Mouse (Mus musculus) forebrain, postnatal 0 days (tissue): ENCODE measurements around the gene Cntfr. TPM values are rescaled to one million over a fixed set of nuclear protein-coding genes. Genes with fewer than 3 reads are reported as not detected.

Experiments
- ATAC-seq: fragments of 200-750 bp; cut with Nextera tagmentation; 2 replicates; pipeline ENCODE4 v1.8.0; 2017; ENCODE audit warnings: mild to moderate bottlenecking, moderate library complexity
- DNase-seq: peaks from one replicate; pipeline ENCODE4 v3.0.0-alpha.2; 2015
- H3K27ac ChIP-seq: fragments of 300-500 bp; sonication (generic); 2 replicates; pipeline ENCODE4 v1.5.1; 2014; ENCODE audit warnings: low read depth, mild to moderate bottlenecking, antibody characterized with exemption, low read length, moderate library complexity, mixed read lengths
- H3K27me3 ChIP-seq: fragments of 300-500 bp; sonication (generic); 2 replicates; pipeline ENCODE4 v1.6.1; 2014; ENCODE audit warnings: mild to moderate bottlenecking, low read length, mixed read lengths; ENCODE audit not compliant: insufficient read depth
- H3K36me3 ChIP-seq: fragments of 300-500 bp; sonication (generic); 2 replicates; pipeline ENCODE4 v1.6.1; 2014; ENCODE audit warnings: mild to moderate bottlenecking, moderate library complexity; ENCODE audit not compliant: insufficient read depth
- H3K4me1 ChIP-seq: fragments of 300-500 bp; sonication (generic); 2 replicates; pipeline ENCODE4 v1.6.1; 2014; ENCODE audit warnings: antibody characterized with exemption; ENCODE audit not compliant: insufficient read depth
- H3K4me2 ChIP-seq: fragments of 300-500 bp; sonication (generic); 2 replicates; pipeline ENCODE4 v1.6.1; 2014; ENCODE audit warnings: low read depth, mild to moderate bottlenecking, moderate library complexity
- H3K4me3 ChIP-seq: fragments of 300-500 bp; sonication (generic); 2 replicates; pipeline ENCODE4 v1.5.1; 2014; ENCODE audit warnings: low read depth, low read length, mixed read lengths
- H3K9ac ChIP-seq: fragments of 300-500 bp; sonication (generic); 2 replicates; pipeline ENCODE4 v1.6.1; 2014; ENCODE audit warnings: mild to moderate bottlenecking
- H3K9me3 ChIP-seq: fragments of 300-500 bp; sonication (generic); 2 replicates; pipeline ENCODE4 v1.6.1; 2016; ENCODE audit warnings: low read length
- CTCF ChIP-seq: sonication (generic); IDR thresholded peaks from 2 replicates; pipeline ENCODE4 v1.5.1; 2016; ENCODE audit warnings: antibody characterized with exemption, control low read depth, low read depth
- WGBS: fragments of 180-500 bp; shearing (Covaris S2); extraction: QIAGEN DNeasy Blood & Tissue Kit; methylation state at CpG from one replicate; pipeline ENCODE4 v1.1.7; 2014; 5-methylcytosine and 5-hydroxymethylcytosine counted together
- polyA plus RNA-seq: library from polyadenylated mRNA; unstranded; fragments of >200 nt; fragmentation: Nextera tagmentation; extraction: Ambion mirVana; gene quantifications from 2 replicates; pipeline ENCODE4 v1.2.1, GENCODE M21; 2015
- total RNA-seq: library from RNA; depleted of rRNA; stranded (reverse); fragments of >200 nt; gene quantifications from 2 replicates; pipeline ENCODE4 v1.2.3, GENCODE M21; 2014

Cntfr gene
- total and polyA plus RNA-seq, 2 experiments from 2014 or later = 14.2 to 25.9 TPM

GRCm38 (mm10) chr4:41654217-41654616 lies 42.7 kb downstream of the Cntfr start:
- H3K9ac ChIP-seq = no peak overlapping the region; the same call in 1 of the 2 replicates
- H3K9me3 ChIP-seq = no peaks in the 10 kb centered on the region
- no peaks in the 10 kb centered on the region for H3K27me3 ChIP-seq
- WGBS = 14% methylated on average over 7 of the region's 7 CpGs
- H3K4me2 ChIP-seq = no peak overlapping the region
- H3K4me1 ChIP-seq = no peaks in the 10 kb centered on the region
- H3K4me3 ChIP-seq = no peak overlapping the region
- TF ChIP-seq CTCF = peak; percentile 71
- peak; percentile 58 for DNase-seq
- H3K36me3 ChIP-seq = no peaks in the 10 kb centered on the region; the same call in 1 of the 2 replicates
- peak; percentile 33; the same call in 1 of the 2 replicates for ATAC-seq
- no peak overlapping the region for H3K27ac ChIP-seq

DNA sequence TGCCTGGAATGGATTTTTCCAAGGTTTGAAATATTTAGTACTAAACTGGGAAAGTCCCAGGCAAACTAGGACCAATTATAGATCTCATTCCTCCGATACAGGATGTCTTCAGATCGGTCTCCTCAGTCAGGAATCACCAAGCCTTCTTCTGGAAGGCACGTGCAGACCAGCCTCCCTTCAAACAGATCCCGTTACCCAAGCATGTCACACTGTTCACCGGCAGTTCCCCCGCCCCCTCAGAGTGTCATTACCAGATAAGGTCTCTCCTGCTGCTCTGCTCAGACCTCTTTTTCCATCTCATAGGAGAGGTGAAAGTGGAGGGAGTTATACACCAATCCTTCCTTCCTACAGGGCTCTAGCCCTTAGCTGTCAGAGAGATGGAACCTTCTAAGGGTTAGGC lies 43.2 kb downstream of the Cntfr start:
- H3K27me3 ChIP-seq = no peaks in the 10 kb centered on the region
- DNase-seq = no peak
- no peaks in the 10 kb centered on the region; the same call in 1 of the 2 replicates for H3K36me3 ChIP-seq
- TF ChIP-seq CTCF = no peak
- no peak overlapping the region for H3K27ac ChIP-seq
- no peak overlapping the region for H3K4me3 ChIP-seq
- no peaks in the 10 kb centered on the region for H3K9me3 ChIP-seq
- no peak overlapping the region for H3K9ac ChIP-seq
- H3K4me2 ChIP-seq = no peak overlapping the region
- H3K4me1 ChIP-seq = no peaks in the 10 kb centered on the region
- 60% methylated on average over 6 of the region's 6 CpGs for WGBS
- no peak for ATAC-seq

DNA sequence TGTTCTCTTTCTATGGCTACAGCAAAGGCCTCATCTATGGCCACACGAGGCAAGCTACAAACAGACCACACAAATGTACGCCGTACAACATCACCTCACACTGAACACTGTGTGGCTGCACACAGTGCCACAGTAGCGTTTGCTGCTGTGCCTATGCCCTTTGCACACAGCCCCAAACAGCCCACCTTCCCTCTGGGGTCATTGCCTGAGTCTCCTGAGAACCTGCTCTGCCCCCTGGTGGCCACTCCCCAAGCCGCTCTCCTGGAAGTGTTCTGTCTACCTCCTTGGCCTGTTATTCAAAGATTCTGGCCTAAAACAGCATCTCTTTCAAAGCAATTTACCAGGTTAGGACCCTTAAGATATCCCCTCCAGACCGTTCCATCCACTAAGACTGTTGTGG lies 43.6 kb downstream of the Cntfr start:
- WGBS = 34% methylated on average over 6 of the region's 6 CpGs
- H3K36me3 ChIP-seq = no peaks in the 10 kb centered on the region; the same call in 1 of the 2 replicates
- ATAC-seq = peak; percentile 79
- no peaks in the 10 kb centered on the region for H3K9me3 ChIP-seq
- H3K4me3 ChIP-seq = no peak overlapping the region
- DNase-seq = peak; percentile 79
- TF ChIP-seq CTCF = peak; percentile 86
- H3K9ac ChIP-seq = no peak overlapping the region
- no peak overlapping the region for H3K27ac ChIP-seq
- H3K4me1 ChIP-seq = no peaks in the 10 kb centered on the region
- H3K4me2 ChIP-seq = no peak overlapping the region
- no peaks in the 10 kb centered on the region for H3K27me3 ChIP-seq

GRCm38 (mm10) chr4:41648627-41649026 lies 48.3 kb downstream of the Cntfr start:
- ATAC-seq = no peak
- TF ChIP-seq CTCF = no peak
- DNase-seq = no peak
- Histone ChIP-seq H3K4me3 (no peak overlapping the region), H3K27me3 (no peaks in the 10 kb centered on the region), H3K4me2 (no peak overlapping the region), H3K4me1 (no peaks in the 10 kb centered on the region), H3K36me3 (no peaks in the 10 kb centered on the region), H3K9ac (no peak overlapping the region), H3K9me3 (no peaks in the 10 kb centered on the region), H3K27ac (no peak overlapping the region)
- 65% methylated on average over 7 of the region's 7 CpGs for WGBS

DNA sequence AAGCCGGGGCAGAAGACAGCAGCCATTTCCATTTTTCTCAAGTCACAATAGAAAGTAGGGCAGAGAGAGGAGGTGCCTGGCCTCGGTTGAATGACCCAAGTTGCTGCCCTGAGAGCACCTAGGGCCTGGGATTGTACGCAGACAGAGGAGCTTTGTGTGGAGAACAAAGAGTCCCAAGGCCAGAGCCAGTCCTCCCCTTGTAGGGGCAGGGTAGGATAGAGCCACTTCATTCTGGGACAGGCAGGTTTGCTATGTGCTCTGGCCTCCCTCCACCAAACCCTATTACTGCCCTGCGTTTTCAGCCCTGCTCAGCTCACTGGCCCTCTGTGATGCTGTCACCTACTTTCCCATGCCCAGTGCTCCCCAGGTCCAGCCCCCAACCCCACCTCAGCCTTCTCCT lies 48.7 kb downstream of the Cntfr start:
- TF ChIP-seq CTCF = no peak

DNA sequence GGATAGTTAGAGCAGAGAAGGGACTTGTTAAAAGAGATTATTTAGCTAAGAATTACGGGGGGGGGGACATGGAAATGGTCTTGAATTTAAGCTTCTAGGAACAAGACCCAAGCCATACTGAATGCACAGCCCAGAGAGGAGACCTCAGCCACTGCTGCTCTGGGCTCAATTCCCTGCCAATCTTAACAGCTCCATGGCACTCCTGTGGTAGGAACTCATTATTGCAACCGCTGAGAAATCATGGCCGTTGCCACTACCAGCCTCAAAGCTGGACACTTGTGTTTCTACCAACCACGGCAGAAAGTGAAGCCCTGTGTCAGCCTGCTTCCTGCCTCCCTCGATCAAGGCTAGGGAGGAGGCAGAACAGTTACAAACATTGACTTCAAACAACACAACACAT lies 51.4 kb downstream of the Cntfr start:
- H3K36me3 ChIP-seq = no peaks in the 10 kb centered on the region
- no peaks in the 10 kb centered on the region for H3K4me1 ChIP-seq
- WGBS = 27% methylated on average over 5 of the region's 5 CpGs
- H3K9ac ChIP-seq = no peak overlapping the region
- peak; percentile 77 for ATAC-seq
- no peaks in the 10 kb centered on the region for H3K27me3 ChIP-seq
- TF ChIP-seq CTCF = peak; percentile 62
- H3K9me3 ChIP-seq = no peaks in the 10 kb centered on the region
- H3K27ac ChIP-seq = no peak overlapping the region
- H3K4me3 ChIP-seq = no peak overlapping the region
- peak; percentile 56 for DNase-seq
- H3K4me2 ChIP-seq = no peak overlapping the region

More for the DNA sequence above, 48.7 kb downstream of the Cntfr start:
- H3K27me3 ChIP-seq = no peaks in the 10 kb centered on the region
- no peaks in the 10 kb centered on the region for H3K36me3 ChIP-seq
- peak; percentile 29; the same call in 1 of the 2 replicates for ATAC-seq
- no peaks in the 10 kb centered on the region for H3K9me3 ChIP-seq
- no peak overlapping the region for H3K4me2 ChIP-seq
- H3K4me1 ChIP-seq = no peaks in the 10 kb centered on the region
- DNase-seq = no peak
- no peak overlapping the region for H3K27ac ChIP-seq
- no peak overlapping the region for H3K4me3 ChIP-seq
- WGBS = 24% methylated on average over 4 of the region's 4 CpGs
- H3K9ac ChIP-seq = no peak overlapping the region

DNA sequence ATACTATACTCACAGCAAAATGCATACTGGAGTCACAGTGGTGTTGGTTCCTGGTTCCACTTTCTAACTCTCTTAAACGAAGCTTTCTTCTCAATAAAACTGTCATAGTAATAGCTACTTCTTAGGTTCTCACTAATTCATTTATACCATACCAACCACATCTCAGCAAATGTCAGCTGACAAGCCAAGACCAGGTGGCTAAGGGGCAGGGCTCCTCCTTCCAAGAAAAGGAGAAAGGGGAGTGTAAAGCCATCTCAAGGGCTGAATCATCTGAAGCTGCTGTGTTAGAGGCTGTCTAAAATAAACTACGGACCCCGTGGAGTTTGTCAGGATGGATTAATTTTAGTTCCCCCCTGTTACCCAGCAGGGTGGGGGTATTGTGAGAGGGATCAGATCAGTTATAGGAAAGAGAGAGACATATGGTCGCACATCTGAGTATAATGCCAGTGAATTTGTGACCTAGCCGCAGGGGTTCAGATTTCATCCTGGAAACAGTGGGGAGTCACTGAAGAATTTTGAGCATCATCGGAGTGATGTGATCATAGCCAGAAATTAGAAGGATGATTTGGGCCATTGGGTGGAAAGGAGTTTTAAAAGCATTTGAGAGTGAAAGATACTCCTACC lies 55.6 kb downstream of the Cntfr start:
- TF ChIP-seq CTCF = no peak
- no peak overlapping the region for H3K27ac ChIP-seq
- H3K36me3 ChIP-seq = no peaks in the 10 kb centered on the region; the same call in 1 of the 2 replicates
- no peak for DNase-seq
- no peak overlapping the region for H3K9ac ChIP-seq
- ATAC-seq = no peak
- no peaks in the 10 kb centered on the region for H3K27me3 ChIP-seq
- H3K9me3 ChIP-seq = no peaks in the 10 kb centered on the region
- H3K4me3 ChIP-seq = no peak overlapping the region
- H3K4me2 ChIP-seq = no peak overlapping the region
- WGBS = 78% methylated on average over 6 of the region's 6 CpGs
- peaks cover 12% of the 10 kb centered on the region for H3K4me1 ChIP-seq
